Mouse (Mus musculus): Measurements from ENCODE around the gene B3glct. TPM values are rescaled to one million over a fixed set of nuclear protein-coding genes. Genes with fewer than 3 reads are reported as not detected.

Gene B3glct
- polyA plus RNA-seq, 1 experiment from 2014 or later = 22.2 TPM

DNA sequence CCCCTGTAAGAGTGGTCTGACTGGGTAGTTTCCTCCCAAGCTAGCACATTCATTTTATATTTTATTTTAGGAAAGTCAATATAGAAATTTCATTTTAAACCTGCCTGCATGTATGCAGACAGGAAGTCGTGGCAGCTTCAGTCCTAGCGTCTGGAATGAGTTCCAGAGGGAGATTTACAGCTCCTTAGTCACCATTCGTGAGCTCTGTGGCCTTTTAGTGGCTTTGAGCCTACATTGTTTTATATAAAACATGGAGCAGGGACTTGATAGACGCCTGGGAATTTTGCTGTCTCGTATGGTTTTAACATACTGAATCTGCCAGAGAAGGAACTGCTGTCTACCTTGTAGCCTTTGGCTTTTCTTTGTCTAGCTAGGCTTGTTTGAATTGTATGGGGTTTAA is 2.9 kb downstream of the B3glct start:
- H3K9me3 ChIP-seq (ENCODE audit: control insufficient read depth, low read length) = no peaks in the 10 kb centered on the region
- H3K27me3 ChIP-seq (ENCODE audit: control insufficient read depth, insufficient read depth, low read length) = no peaks in the 10 kb centered on the region
- peaks cover 6% of the 10 kb centered on the region; the same call in 1 of the 2 replicates for H3K4me1 ChIP-seq (ENCODE audit: control insufficient read depth, insufficient read depth, low read length)
- no peak overlapping the region for H3K4me2 ChIP-seq (ENCODE audit: low read depth, low read length)
- no peak overlapping the region for H3K9ac ChIP-seq (replicated peaks; ENCODE audit: low read depth, low read length)
- H3K36me3 ChIP-seq (ENCODE audit: control insufficient read depth, insufficient read depth, low read length) = no peaks in the 10 kb centered on the region
- WGBS = 40% methylated on average over 5 of the region's 5 CpGs
- H3K27ac ChIP-seq (ENCODE audit: low read depth, low read length) = no peak overlapping the region
- no peak overlapping the region for H3K4me3 ChIP-seq (ENCODE audit: low read depth, low read length)
- ATAC-seq (ENCODE audit: low read depth) = no peak

GRCm38 (mm10) chr5:149689860-149690259 is 11.8 kb downstream of the B3glct start:
- no peak overlapping the region for H3K27ac ChIP-seq (ENCODE audit: low read depth, low read length)
- no peak for ATAC-seq (ENCODE audit: low read depth)
- WGBS = 70% methylated on average over 5 of the region's 5 CpGs
- no peaks in the 10 kb centered on the region for H3K36me3 ChIP-seq (ENCODE audit: control insufficient read depth, insufficient read depth, low read length)
- H3K4me3 ChIP-seq (ENCODE audit: low read depth, low read length) = no peak overlapping the region
- H3K4me1 ChIP-seq (ENCODE audit: control insufficient read depth, insufficient read depth, low read length) = no peaks in the 10 kb centered on the region
- no peak overlapping the region for H3K4me2 ChIP-seq (ENCODE audit: low read depth, low read length)
- no peaks in the 10 kb centered on the region for H3K27me3 ChIP-seq (ENCODE audit: control insufficient read depth, insufficient read depth, low read length)
- H3K9ac ChIP-seq (replicated peaks; ENCODE audit: low read depth, low read length) = no peak overlapping the region
- H3K9me3 ChIP-seq (ENCODE audit: control insufficient read depth, low read length) = no peaks in the 10 kb centered on the region

DNA sequence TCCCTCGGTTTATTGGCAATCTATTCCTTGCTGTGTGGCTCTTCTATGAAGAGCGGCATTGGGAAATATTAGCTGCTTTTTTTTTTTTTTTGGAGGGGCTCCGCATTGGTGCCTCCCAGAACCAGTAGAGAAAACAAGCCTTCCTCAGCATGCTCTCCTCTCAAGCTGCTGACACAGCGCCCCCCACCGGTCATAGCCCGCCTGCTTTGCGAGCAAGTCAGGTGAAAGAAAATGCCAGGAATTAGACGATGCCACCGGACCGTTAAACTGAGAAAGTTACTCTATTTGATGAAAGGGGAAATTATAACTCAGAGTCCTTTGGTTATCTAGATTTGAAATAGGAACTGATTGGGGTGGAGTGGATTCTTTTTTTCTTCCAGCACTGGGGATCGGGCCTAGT is 14.5 kb downstream of the B3glct start:
- H3K9me3 ChIP-seq (ENCODE audit: control insufficient read depth, low read length) = no peaks in the 10 kb centered on the region
- H3K4me1 ChIP-seq (ENCODE audit: control insufficient read depth, insufficient read depth, low read length) = no peaks in the 10 kb centered on the region
- ATAC-seq (ENCODE audit: low read depth) = no peak
- H3K4me2 ChIP-seq (ENCODE audit: low read depth, low read length) = no peak overlapping the region
- WGBS = 79% methylated on average over 11 of the region's 11 CpGs
- H3K9ac ChIP-seq (replicated peaks; ENCODE audit: low read depth, low read length) = no peak overlapping the region
- no peak overlapping the region for H3K4me3 ChIP-seq (ENCODE audit: low read depth, low read length)
- H3K36me3 ChIP-seq (ENCODE audit: control insufficient read depth, insufficient read depth, low read length) = no peaks in the 10 kb centered on the region
- H3K27ac ChIP-seq (ENCODE audit: low read depth, low read length) = no peak overlapping the region
- no peaks in the 10 kb centered on the region for H3K27me3 ChIP-seq (ENCODE audit: control insufficient read depth, insufficient read depth, low read length)

- H3K27me3 ChIP-seq (ENCODE audit: control insufficient read depth, insufficient read depth, low read length) = no peaks in the 10 kb centered on the region
- no peaks in the 10 kb centered on the region for H3K9me3 ChIP-seq (ENCODE audit: control insufficient read depth, low read length)
- no peaks in the 10 kb centered on the region for H3K36me3 ChIP-seq (ENCODE audit: control insufficient read depth, insufficient read depth, low read length)
- no peaks in the 10 kb centered on the region for H3K4me1 ChIP-seq (ENCODE audit: control insufficient read depth, insufficient read depth, low read length)
- ATAC-seq (ENCODE audit: low read depth) = no peak
- 86% methylated on average over 2 of the region's 2 CpGs for WGBS
- no peak overlapping the region for H3K4me2 ChIP-seq (ENCODE audit: low read depth, low read length)
- H3K9ac ChIP-seq (replicated peaks; ENCODE audit: low read depth, low read length) = no peak overlapping the region
- H3K27ac ChIP-seq (ENCODE audit: low read depth, low read length) = no peak overlapping the region
- H3K4me3 ChIP-seq (ENCODE audit: low read depth, low read length) = no peak overlapping the region
Measured at GRCm38 (mm10) chr5:149693200-149693599, 15.2 kb downstream of the B3glct start.

GRCm38 (mm10) chr5:149693968-149694367 is 15.9 kb downstream of the B3glct start:
- ATAC-seq (ENCODE audit: low read depth) = no peak
- no peak overlapping the region for H3K4me2 ChIP-seq (ENCODE audit: low read depth, low read length)

DNA sequence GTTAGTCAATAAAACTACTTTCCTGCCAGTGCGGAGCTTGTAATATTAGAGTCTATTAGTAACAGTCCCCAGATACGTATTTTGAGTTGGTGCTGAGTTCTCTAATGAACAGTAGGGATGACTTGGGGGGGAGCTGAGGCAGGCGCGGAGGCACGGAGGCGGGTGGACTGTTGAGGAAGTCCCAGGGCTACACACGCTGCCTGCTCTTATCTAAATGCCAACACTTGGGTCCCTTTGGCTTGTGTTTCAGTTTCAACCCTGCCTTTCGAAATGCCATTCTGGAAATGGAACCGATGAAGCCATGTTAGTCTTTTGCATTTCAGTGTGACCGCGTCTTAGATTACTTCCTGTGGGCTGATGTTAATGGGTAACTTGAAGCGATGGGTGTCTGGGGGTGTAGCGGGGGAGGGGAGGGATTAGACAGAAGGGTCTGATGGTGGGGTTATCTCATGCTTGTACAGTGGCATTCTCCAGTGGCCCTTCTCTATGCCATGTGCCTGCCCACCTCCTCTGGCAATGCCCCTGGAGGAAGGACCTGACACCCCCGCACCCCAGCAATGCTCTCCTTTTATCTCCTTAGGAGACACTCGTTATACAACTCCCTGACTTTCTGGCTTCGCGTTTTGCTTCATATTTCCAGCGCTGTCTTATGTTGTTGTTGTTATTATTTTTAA is 17.2 kb downstream of the B3glct start:
- Histone ChIP-seq H3K27me3 (ENCODE audit: control insufficient read depth, insufficient read depth, low read length) (no peaks in the 10 kb centered on the region), H3K9ac (replicated peaks; ENCODE audit: low read depth, low read length) (no peak overlapping the region), H3K4me2 (ENCODE audit: low read depth, low read length) (no peak overlapping the region), H3K27ac (ENCODE audit: low read depth, low read length) (no peak overlapping the region), H3K4me1 (ENCODE audit: control insufficient read depth, insufficient read depth, low read length) (no peaks in the 10 kb centered on the region), H3K36me3 (ENCODE audit: control insufficient read depth, insufficient read depth, low read length) (no peaks in the 10 kb centered on the region), H3K9me3 (ENCODE audit: control insufficient read depth, low read length) (no peaks in the 10 kb centered on the region), H3K4me3 (ENCODE audit: low read depth, low read length) (no peak overlapping the region)
- 83% methylated on average over 18 of the region's 18 CpGs for WGBS
- no peak for ATAC-seq (ENCODE audit: low read depth)

More at GRCm38 (mm10) chr5:149693968-149694367, 15.9 kb downstream of the B3glct start:
- H3K9ac ChIP-seq (replicated peaks; ENCODE audit: low read depth, low read length) = no peak overlapping the region
- no peaks in the 10 kb centered on the region for H3K36me3 ChIP-seq (ENCODE audit: control insufficient read depth, insufficient read depth, low read length)
- H3K27me3 ChIP-seq (ENCODE audit: control insufficient read depth, insufficient read depth, low read length) = no peaks in the 10 kb centered on the region
- no peak overlapping the region for H3K4me3 ChIP-seq (ENCODE audit: low read depth, low read length)
- no peaks in the 10 kb centered on the region for H3K4me1 ChIP-seq (ENCODE audit: control insufficient read depth, insufficient read depth, low read length)
- no peaks in the 10 kb centered on the region for H3K9me3 ChIP-seq (ENCODE audit: control insufficient read depth, low read length)
- H3K27ac ChIP-seq (ENCODE audit: low read depth, low read length) = no peak overlapping the region
- 84% methylated on average over 3 of the region's 3 CpGs for WGBS

GRCm38 (mm10) chr5:149702770-149703169 is 24.7 kb downstream of the B3glct start:
- ATAC-seq (ENCODE audit: low read depth) = no peak
- Histone ChIP-seq H3K4me1 (ENCODE audit: control insufficient read depth, insufficient read depth, low read length) (no peaks in the 10 kb centered on the region), H3K4me2 (ENCODE audit: low read depth, low read length) (no peak overlapping the region)

GRCm38 (mm10) chr5:149711545-149711944 is 33.5 kb downstream of the B3glct start:
- 97% methylated on average over 4 of the region's 4 CpGs for WGBS

More at GRCm38 (mm10) chr5:149702770-149703169, 24.7 kb downstream of the B3glct start:
- no peaks in the 10 kb centered on the region for H3K9me3 ChIP-seq (ENCODE audit: control insufficient read depth, low read length)
- no peak overlapping the region for H3K9ac ChIP-seq (replicated peaks; ENCODE audit: low read depth, low read length)
- H3K27ac ChIP-seq (ENCODE audit: low read depth, low read length) = no peak overlapping the region
- H3K4me3 ChIP-seq (ENCODE audit: low read depth, low read length) = no peak overlapping the region
- H3K36me3 ChIP-seq (ENCODE audit: control insufficient read depth, insufficient read depth, low read length) = no peaks in the 10 kb centered on the region
- H3K27me3 ChIP-seq (ENCODE audit: control insufficient read depth, insufficient read depth, low read length) = no peaks in the 10 kb centered on the region

DNA sequence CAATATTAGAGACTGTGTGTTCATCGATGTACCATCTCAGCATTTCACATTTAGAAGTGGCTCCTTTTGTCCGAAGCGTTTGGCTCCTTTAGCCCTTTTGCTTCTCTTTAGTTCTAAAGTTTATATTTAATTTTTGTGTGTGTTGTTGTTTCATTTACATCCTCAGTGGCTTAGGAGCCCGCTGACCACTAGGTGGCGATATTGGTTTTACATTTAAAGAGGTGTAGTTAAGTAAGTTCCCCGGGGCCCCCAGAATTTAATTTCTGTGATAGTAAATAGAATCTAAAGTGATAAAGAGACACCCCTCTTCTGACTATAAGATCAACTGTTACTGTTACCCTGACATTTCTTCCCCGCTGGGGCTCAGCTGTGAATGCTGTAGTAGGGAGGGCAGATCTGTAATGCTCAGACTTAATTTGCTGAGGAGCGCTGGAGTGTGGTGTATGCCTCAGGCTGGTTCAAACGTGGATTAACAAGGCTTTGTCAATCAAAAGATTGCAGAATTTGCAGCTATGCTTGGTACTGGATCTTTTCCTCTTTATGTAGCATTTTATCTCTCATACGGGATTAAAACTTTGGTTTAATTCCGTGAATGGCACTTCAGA is 35.2 kb downstream of the B3glct start:
- no peak overlapping the region; the same call in 1 of the 2 replicates for H3K9ac ChIP-seq (replicated peaks; ENCODE audit: low read depth, low read length)
- H3K4me1 ChIP-seq (ENCODE audit: control insufficient read depth, insufficient read depth, low read length) = peaks cover 10% of the 10 kb centered on the region; the same call in 1 of the 2 replicates
- H3K27me3 ChIP-seq (ENCODE audit: control insufficient read depth, insufficient read depth, low read length) = no peaks in the 10 kb centered on the region
- WGBS = 43% methylated on average over 11 of the region's 11 CpGs
- H3K27ac ChIP-seq (ENCODE audit: low read depth, low read length) = no peak overlapping the region; the same call in 1 of the 2 replicates
- H3K4me2 ChIP-seq (ENCODE audit: low read depth, low read length) = peak overlapping the region; percentile 14; the same call in 1 of the 2 replicates
- peak; percentile 83; the same call in 1 of the 2 replicates for ATAC-seq (ENCODE audit: low read depth)
- H3K9me3 ChIP-seq (ENCODE audit: control insufficient read depth, low read length) = no peaks in the 10 kb centered on the region
- no peak overlapping the region for H3K4me3 ChIP-seq (ENCODE audit: low read depth, low read length)
- H3K36me3 ChIP-seq (ENCODE audit: control insufficient read depth, insufficient read depth, low read length) = no peaks in the 10 kb centered on the region

More at GRCm38 (mm10) chr5:149711545-149711944, 33.5 kb downstream of the B3glct start:
- ATAC-seq (ENCODE audit: low read depth) = no peak
- Histone ChIP-seq H3K36me3 (ENCODE audit: control insufficient read depth, insufficient read depth, low read length) (no peaks in the 10 kb centered on the region), H3K27me3 (ENCODE audit: control insufficient read depth, insufficient read depth, low read length) (no peaks in the 10 kb centered on the region), H3K9me3 (ENCODE audit: control insufficient read depth, low read length) (no peaks in the 10 kb centered on the region), H3K4me1 (ENCODE audit: control insufficient read depth, insufficient read depth, low read length) (peaks cover 10% of the 10 kb centered on the region; the same call in 1 of the 2 replicates), H3K4me2 (ENCODE audit: low read depth, low read length) (no peak overlapping the region), H3K27ac (ENCODE audit: low read depth, low read length) (no peak overlapping the region), H3K4me3 (ENCODE audit: low read depth, low read length) (no peak overlapping the region), H3K9ac (replicated peaks; ENCODE audit: low read depth, low read length) (no peak overlapping the region)

All from neural tube, embryonic 14.5 days (tissue).